Mouse (Mus musculus): Measurements from ENCODE around the gene Shc2.

GRCm38 (mm10) chr10:79684770-79685600, 47.3 kb upstream of the Shc2 start:
- TF ChIP-seq POLR2A (IDR thresholded peaks at IDR 0.05; ENCODE audit: insufficient read depth, low read depth, low read length) (no peak), CTCF (IDR thresholded peaks at IDR 0.05; ENCODE audit: insufficient read depth, low read depth, low read length) (no peak)
